Mouse (Mus musculus) hindbrain, embryonic 15.5 days (tissue): ENCODE measurements around the gene Agtr1a. TPM values are rescaled to one million over a fixed set of nuclear protein-coding genes. Genes with fewer than 3 reads are reported as not detected.

Experiments
- ATAC-seq: fragments of 200-750 bp; cut with Nextera tagmentation; 2 replicates; pipeline ENCODE4 v1.8.0; 2017; ENCODE audit warnings: low read depth, moderate number of reproducible peaks, moderate TSS enrichment; ENCODE audit not compliant: low FRiP score
- H3K27ac ChIP-seq: fragments of 300-500 bp; sonication (generic); replicated peaks from 2 replicates; pipeline ENCODE4 v1.5.1; 2015; ENCODE audit warnings: mild to moderate bottlenecking, inconsistent platforms
- H3K27me3 ChIP-seq: fragments of 300-500 bp; sonication (generic); 2 replicates; pipeline ENCODE4 v1.6.1; 2015; ENCODE audit warnings: control low read depth, inconsistent platforms
- H3K36me3 ChIP-seq: fragments of 300-500 bp; sonication (generic); 2 replicates; pipeline ENCODE4 v1.6.1; 2015; ENCODE audit warnings: control low read depth, inconsistent platforms
- H3K4me1 ChIP-seq: fragments of 300-500 bp; sonication (generic); replicated peaks from 2 replicates; pipeline ENCODE4 v1.6.1; 2015; ENCODE audit warnings: control low read depth, inconsistent platforms
- H3K4me2 ChIP-seq: fragments of 300-500 bp; sonication (generic); 2 replicates; pipeline ENCODE4 v1.6.1; 2015; ENCODE audit warnings: moderate library complexity, mild to moderate bottlenecking, inconsistent platforms
- H3K4me3 ChIP-seq: fragments of 300-500 bp; sonication (generic); 2 replicates; pipeline ENCODE4 v1.5.1; 2015; ENCODE audit warnings: mild to moderate bottlenecking, inconsistent platforms
- H3K9ac ChIP-seq: fragments of 300-500 bp; sonication (generic); 2 replicates; pipeline ENCODE4 v1.6.1; 2015; ENCODE audit warnings: inconsistent platforms
- H3K9me3 ChIP-seq: fragments of 300-500 bp; sonication (generic); 2 replicates; pipeline ENCODE4 v1.6.1; 2016; ENCODE audit warnings: control low read depth, inconsistent platforms
- WGBS: fragments of 180-500 bp; shearing (Covaris S2); methylation state at CpG from one replicate; pipeline ENCODE4 v1.1.7; 2015; 5-methylcytosine and 5-hydroxymethylcytosine counted together
- polyA plus RNA-seq: library from polyadenylated mRNA; unstranded; fragments of >200 nt; fragmentation: Nextera tagmentation; extraction: Ambion mirVana; gene quantifications from 2 replicates; pipeline ENCODE4 v1.2.1, GENCODE M21; 2015

Agtr1a gene
- polyA plus RNA-seq, 1 experiment from 2014 or later = 1.6 TPM

GRCm38 (mm10) chr13:30341987-30342898 lies 6.0 kb downstream of the Agtr1a start:
- WGBS = 72% methylated on average over 19 of the region's 19 CpGs
- Histone ChIP-seq H3K36me3 (no peaks in the 10 kb centered on the region), H3K27me3 (peaks cover 4% of the 10 kb centered on the region), H3K4me3 (no peak overlapping the region), H3K4me2 (no peak overlapping the region), H3K4me1 (no peaks in the 10 kb centered on the region), H3K9ac (no peak overlapping the region), H3K9me3 (no peaks in the 10 kb centered on the region), H3K27ac (no peak overlapping the region)
- ATAC-seq = no peak

GRCm38 (mm10) chr13:30345427-30345913 lies 9.2 kb downstream of the Agtr1a start:
- no peaks in the 10 kb centered on the region for H3K9me3 ChIP-seq
- H3K27me3 ChIP-seq = no peaks in the 10 kb centered on the region
- H3K4me3 ChIP-seq = no peak overlapping the region
- no peak overlapping the region for H3K27ac ChIP-seq
- WGBS = 93% methylated on average over 11 of the region's 11 CpGs
- H3K36me3 ChIP-seq = no peaks in the 10 kb centered on the region
- no peaks in the 10 kb centered on the region for H3K4me1 ChIP-seq
- ATAC-seq = no peak
- H3K4me2 ChIP-seq = no peak overlapping the region
- H3K9ac ChIP-seq = no peak overlapping the region

GRCm38 (mm10) chr13:30346881-30347280 lies 10.6 kb downstream of the Agtr1a start:
- Histone ChIP-seq H3K9me3 (no peaks in the 10 kb centered on the region), H3K27me3 (no peaks in the 10 kb centered on the region), H3K4me1 (no peaks in the 10 kb centered on the region), H3K4me3 (no peak overlapping the region), H3K9ac (no peak overlapping the region), H3K4me2 (no peak overlapping the region), H3K36me3 (no peaks in the 10 kb centered on the region), H3K27ac (no peak overlapping the region)
- 92% methylated on average over 4 of the region's 4 CpGs for whole genome bisulfite sequencing
- ATAC-seq = no peak

- no peak overlapping the region for H3K27ac ChIP-seq
- H3K4me1 ChIP-seq = no peaks in the 10 kb centered on the region
- no peaks in the 10 kb centered on the region for H3K36me3 ChIP-seq
- H3K4me3 ChIP-seq = no peak overlapping the region
- no peaks in the 10 kb centered on the region for H3K9me3 ChIP-seq
- H3K4me2 ChIP-seq = no peak overlapping the region
- no peak for ATAC-seq
- no peaks in the 10 kb centered on the region for H3K27me3 ChIP-seq
- no peak overlapping the region for H3K9ac ChIP-seq
Measured at GRCm38 (mm10) chr13:30348306-30348705, 12.1 kb downstream of the Agtr1a start.

- ATAC-seq = no peak
- H3K36me3 ChIP-seq = no peaks in the 10 kb centered on the region
- H3K27ac ChIP-seq = no peak overlapping the region
- H3K4me3 ChIP-seq = no peak overlapping the region
- H3K4me2 ChIP-seq = no peak overlapping the region
- H3K27me3 ChIP-seq = no peaks in the 10 kb centered on the region
- no peak overlapping the region for H3K9ac ChIP-seq
- H3K4me1 ChIP-seq = no peaks in the 10 kb centered on the region
- H3K9me3 ChIP-seq = no peaks in the 10 kb centered on the region
- WGBS = 41% methylated on average over 13 of the region's 13 CpGs
Measured at GRCm38 (mm10) chr13:30351966-30352365, 15.7 kb downstream of the Agtr1a start.

GRCm38 (mm10) chr13:30354991-30355580 lies 18.8 kb downstream of the Agtr1a start:
- ATAC-seq = no peak
- no peaks in the 10 kb centered on the region for H3K9me3 ChIP-seq
- no peak overlapping the region for H3K27ac ChIP-seq
- H3K4me3 ChIP-seq = no peak overlapping the region
- no peaks in the 10 kb centered on the region for H3K27me3 ChIP-seq
- H3K36me3 ChIP-seq = no peaks in the 10 kb centered on the region
- H3K4me2 ChIP-seq = no peak overlapping the region
- H3K9ac ChIP-seq = no peak overlapping the region
- no peaks in the 10 kb centered on the region for H3K4me1 ChIP-seq
- 87% methylated on average over 6 of the region's 6 CpGs for WGBS

GRCm38 (mm10) chr13:30355979-30356378 lies 19.7 kb downstream of the Agtr1a start:
- WGBS = 89% methylated on average over 2 of the region's 2 CpGs
- Histone ChIP-seq H3K4me2 (no peak overlapping the region), H3K9ac (no peak overlapping the region), H3K27me3 (no peaks in the 10 kb centered on the region), H3K4me1 (no peaks in the 10 kb centered on the region), H3K9me3 (no peaks in the 10 kb centered on the region), H3K27ac (no peak overlapping the region), H3K36me3 (no peaks in the 10 kb centered on the region), H3K4me3 (no peak overlapping the region)
- ATAC-seq = no peak

GRCm38 (mm10) chr13:30358456-30359168 lies 22.4 kb downstream of the Agtr1a start:
- no peak overlapping the region for H3K4me3 ChIP-seq
- WGBS = 50% methylated on average over 4 of the region's 4 CpGs

GRCm38 (mm10) chr13:30359886-30360285 lies 23.6 kb downstream of the Agtr1a start:
- ATAC-seq = no peak

More at GRCm38 (mm10) chr13:30358456-30359168, 22.4 kb downstream of the Agtr1a start:
- Histone ChIP-seq H3K9ac (no peak overlapping the region), H3K4me1 (no peaks in the 10 kb centered on the region), H3K4me2 (no peak overlapping the region), H3K27ac (no peak overlapping the region), H3K9me3 (no peaks in the 10 kb centered on the region), H3K36me3 (no peaks in the 10 kb centered on the region), H3K27me3 (no peaks in the 10 kb centered on the region)
- no peak for ATAC-seq

GRCm38 (mm10) chr13:30361002-30361401 lies 24.8 kb downstream of the Agtr1a start:
- no peak for ATAC-seq
- Histone ChIP-seq H3K9me3 (no peaks in the 10 kb centered on the region), H3K36me3 (no peaks in the 10 kb centered on the region), H3K4me1 (no peaks in the 10 kb centered on the region), H3K27ac (no peak overlapping the region), H3K27me3 (no peaks in the 10 kb centered on the region), H3K9ac (no peak overlapping the region), H3K4me3 (no peak overlapping the region), H3K4me2 (no peak overlapping the region)
- WGBS = 52% methylated on average over 5 of the region's 5 CpGs

More at GRCm38 (mm10) chr13:30359886-30360285, 23.6 kb downstream of the Agtr1a start:
- H3K27me3 ChIP-seq = no peaks in the 10 kb centered on the region
- H3K36me3 ChIP-seq = no peaks in the 10 kb centered on the region
- H3K4me2 ChIP-seq = no peak overlapping the region
- WGBS = 89% methylated on average over 2 of the region's 2 CpGs
- H3K4me1 ChIP-seq = no peaks in the 10 kb centered on the region
- H3K27ac ChIP-seq = no peak overlapping the region
- no peak overlapping the region for H3K9ac ChIP-seq
- H3K9me3 ChIP-seq = no peaks in the 10 kb centered on the region
- H3K4me3 ChIP-seq = no peak overlapping the region

- Histone ChIP-seq H3K4me2 (no peak overlapping the region), H3K9ac (no peak overlapping the region), H3K9me3 (no peaks in the 10 kb centered on the region), H3K4me1 (no peaks in the 10 kb centered on the region), H3K27ac (no peak overlapping the region), H3K27me3 (no peaks in the 10 kb centered on the region), H3K36me3 (no peaks in the 10 kb centered on the region), H3K4me3 (no peak overlapping the region)
- ATAC-seq = no peak
- WGBS = 97% methylated on average over 6 of the region's 6 CpGs
Measured at GRCm38 (mm10) chr13:30362048-30362447, 25.8 kb downstream of the Agtr1a start.

GRCm38 (mm10) chr13:30364097-30364625 lies 27.9 kb downstream of the Agtr1a start:
- 77% methylated on average over 11 of the region's 11 CpGs for WGBS
- H3K4me1 ChIP-seq = no peaks in the 10 kb centered on the region
- no peak overlapping the region for H3K4me2 ChIP-seq
- no peak overlapping the region for H3K4me3 ChIP-seq
- H3K27me3 ChIP-seq = no peaks in the 10 kb centered on the region
- ATAC-seq = no peak
- H3K9ac ChIP-seq = no peak overlapping the region
- H3K36me3 ChIP-seq = no peaks in the 10 kb centered on the region
- no peak overlapping the region for H3K27ac ChIP-seq
- no peaks in the 10 kb centered on the region for H3K9me3 ChIP-seq
